14 mouse cellular contexts compared by ENCODE assay signal in the genomic region with DNA sequence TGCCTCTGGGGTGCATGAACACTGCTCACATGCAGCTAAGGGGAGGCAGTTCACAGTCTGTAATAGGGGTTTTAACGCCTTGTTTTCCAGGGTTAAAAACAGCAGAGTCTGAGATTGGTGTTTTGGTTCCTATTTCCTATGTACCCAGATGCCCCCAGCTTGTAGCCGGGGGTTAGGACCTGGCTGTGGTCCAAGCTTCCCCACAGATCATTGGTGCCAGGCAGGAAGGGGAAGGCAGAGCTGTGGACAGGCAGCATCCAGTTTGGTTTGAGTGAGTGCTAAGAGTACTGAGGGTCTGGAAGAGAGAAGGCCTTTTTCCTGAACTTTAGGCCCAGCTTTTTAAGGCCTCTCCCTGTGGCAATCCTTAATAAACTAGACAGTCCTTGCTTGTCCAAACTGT.
"Had no signal": no experiment of that assay in that cellular context is flagged by ENCODE, and none has a peak within 500 bp of the region (broad histone marks: within the 10 kb centered on the region; RNA-seq: fewer than 3 reads in every experiment).

No protein-coding gene starts in this region.

- ATAC-seq: intestine, postnatal 0 days; midbrain, embryonic 16.5 days had no signal

- H3K27ac ChIP-seq: limb, embryonic 10.5 days; liver, embryonic 15.5 days; macrophage; midbrain, embryonic 12.5 days; stomach, embryonic 15.5 days had no signal

- H3K4me1 ChIP-seq: limb, embryonic 10.5 days; liver, embryonic 15.5 days; midbrain, embryonic 12.5 days; stomach, embryonic 15.5 days had no signal

- H3K9me3 ChIP-seq: limb, embryonic 10.5 days; liver, embryonic 15.5 days; midbrain, embryonic 12.5 days; stomach, embryonic 15.5 days had no signal

- H3K4me2 ChIP-seq: liver, embryonic 11.5 days; liver, embryonic 15.5 days; midbrain, embryonic 12.5 days; stomach, embryonic 15.5 days had no signal

- DNase-seq: kidney, adult 8-10 months; kidney, postnatal 25 days; lung, adult 2 months; lung, postnatal 10 days; thymus, adult 2 months; thymus, postnatal 25 days had no signal

- H3K9ac ChIP-seq: liver, embryonic 15.5 days; midbrain, embryonic 12.5 days; stomach, embryonic 15.5 days had no signal

- H3K4me3 ChIP-seq: limb, embryonic 10.5 days; liver, embryonic 15.5 days; midbrain, embryonic 12.5 days; stomach, embryonic 15.5 days had no signal

- H3K36me3 ChIP-seq: limb, embryonic 10.5 days; liver, embryonic 15.5 days; midbrain, embryonic 12.5 days; stomach, embryonic 15.5 days had no signal

- H3K27me3 ChIP-seq: liver, embryonic 15.5 days; midbrain, embryonic 12.5 days; stomach, embryonic 15.5 days had no signal
